Mouse (Mus musculus) layer of hippocampus, postnatal 10 days (tissue): ENCODE data around the gene Fap. TPM values are rescaled to one million over a fixed set of nuclear protein-coding genes. Genes with fewer than 3 reads are reported as not detected.

ENCODE experiments used
- DNase-seq, 2 experiments: peaks; one replicate each; pipeline ENCODE4 v3.0.0; 2021; ENCODE audit warnings: low spot score in 2 of 2
- total RNA-seq, 2 experiments: library from RNA; stranded (reverse); gene quantifications; 2 replicates each; pipeline ENCODE4 v1.2.3; 2021

Gene Fap
- total RNA-seq, 2 experiments from 2014 or later = 0.89 to 1.2 TPM

DNA sequence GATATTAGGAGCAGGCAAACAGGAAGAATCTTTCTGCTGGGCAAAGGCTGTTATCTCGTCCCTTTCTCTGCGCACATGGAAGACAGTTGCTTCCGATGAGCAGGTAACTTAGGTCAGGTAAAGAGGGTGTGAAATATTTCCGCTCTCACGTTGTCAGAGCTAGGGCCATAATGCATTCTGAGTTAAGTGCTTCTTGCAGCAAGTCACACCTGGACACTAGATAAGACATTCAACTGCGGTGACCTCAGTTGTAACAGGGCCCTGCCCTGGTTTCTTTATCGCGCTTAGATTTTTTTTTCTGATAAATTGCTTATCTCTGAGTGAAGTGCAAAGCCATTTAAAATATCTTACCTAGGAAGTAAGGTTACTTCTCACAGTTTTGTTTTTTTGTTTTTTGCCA lies 38.4 kb downstream of the Fap start:
- no peak for DNase-seq

DNA sequence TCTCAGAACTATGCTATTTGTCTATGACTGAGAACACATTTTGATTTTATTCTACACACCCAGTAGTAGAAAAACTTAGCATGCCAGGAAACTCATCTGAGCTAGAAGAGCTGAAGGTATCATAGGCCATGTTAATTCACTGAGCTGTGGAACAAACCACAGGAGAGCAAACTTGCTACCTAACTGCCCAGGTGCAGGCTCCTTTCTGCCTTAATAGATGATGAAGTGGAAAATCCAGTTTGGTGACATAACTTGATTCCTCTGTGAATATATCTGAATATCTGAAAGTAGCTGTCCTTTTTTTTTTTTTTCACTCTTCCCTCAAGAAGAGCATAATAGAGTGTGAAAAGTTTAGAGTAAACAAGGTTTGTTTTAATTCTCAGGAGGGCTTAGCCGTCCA lies 42.8 kb downstream of the Fap start:
- DNase-seq = no peak

DNA sequence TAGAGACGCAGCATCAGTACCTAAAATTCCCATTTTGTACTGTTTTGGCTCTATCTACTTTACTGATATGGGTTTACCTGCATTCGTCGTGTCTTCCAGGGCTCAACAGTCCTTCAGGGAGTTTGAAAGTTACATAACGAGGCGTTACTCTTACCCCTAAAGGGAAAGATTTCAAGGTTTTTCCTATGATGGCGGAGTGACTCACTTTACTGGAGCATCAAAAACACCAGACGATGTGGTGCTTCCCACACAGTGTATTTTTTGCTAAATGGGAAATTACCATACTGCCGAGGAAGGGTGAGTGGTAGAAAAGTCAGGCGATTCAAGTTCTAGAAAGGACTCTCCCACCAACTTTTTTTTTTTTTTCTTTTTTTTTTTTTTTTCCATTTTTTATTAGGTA lies 47.5 kb downstream of the Fap start:
- no peak for DNase-seq

DNA sequence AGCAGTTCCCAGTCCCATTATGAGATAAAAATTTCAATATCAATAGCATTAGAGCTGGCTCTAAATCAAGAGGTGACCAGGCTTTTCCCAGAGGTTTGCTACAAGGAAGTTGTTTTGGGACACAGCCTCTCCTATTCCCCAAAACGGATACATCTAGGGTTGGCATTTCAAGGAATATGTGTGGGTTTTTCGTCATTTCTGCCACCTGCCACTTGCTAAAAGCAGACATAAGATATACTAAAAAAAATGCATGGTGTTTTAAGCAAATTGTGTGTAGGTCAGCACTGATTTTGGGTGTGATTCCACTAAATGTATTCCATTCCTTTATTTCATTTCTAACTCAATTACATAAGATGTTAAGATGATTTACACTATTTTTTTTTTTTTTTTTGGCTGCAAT lies 56.1 kb downstream of the Fap start:
- no peak for DNase-seq

DNA sequence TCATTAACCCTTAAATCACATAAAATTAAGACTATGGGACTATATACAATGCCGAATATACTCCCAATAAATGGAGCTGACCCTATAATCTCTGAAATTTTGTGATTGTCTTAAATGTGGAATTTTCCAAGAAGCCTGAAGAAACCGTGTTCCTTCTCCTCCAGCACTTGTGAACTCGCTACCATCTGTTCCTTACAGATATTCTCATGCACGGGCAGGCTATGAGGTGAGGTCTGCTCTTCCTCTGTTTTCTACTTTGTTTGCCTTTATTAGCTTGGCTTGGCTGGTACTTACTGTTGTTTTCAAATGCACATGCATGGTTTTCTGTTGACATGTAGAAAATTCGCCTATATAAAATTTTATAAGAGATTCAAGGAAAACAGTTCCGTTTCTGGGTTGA lies 59.4 kb downstream of the Fap start:
- no peak for DNase-seq

DNA sequence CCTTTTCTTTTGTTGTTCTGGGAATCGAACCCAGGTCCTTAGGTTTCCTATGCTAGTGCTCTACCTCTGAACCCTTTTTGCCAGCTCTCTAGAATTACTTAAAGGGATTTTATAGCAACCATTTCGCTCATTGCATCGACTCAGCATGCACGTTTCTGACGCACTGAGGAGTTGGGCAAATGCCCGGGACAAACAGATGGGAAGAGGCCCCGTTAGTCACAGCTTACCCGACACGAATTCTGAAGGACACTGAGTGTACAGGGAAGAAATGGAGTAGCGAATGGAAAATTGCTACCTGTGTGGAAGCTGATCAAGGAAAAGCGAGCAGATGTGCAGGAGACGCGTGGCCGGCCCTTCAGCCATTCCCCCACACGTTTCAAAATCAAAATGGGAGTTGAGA lies 60.4 kb downstream of the Fap start:
- DNase-seq = peak; percentile 25 to 52

DNA sequence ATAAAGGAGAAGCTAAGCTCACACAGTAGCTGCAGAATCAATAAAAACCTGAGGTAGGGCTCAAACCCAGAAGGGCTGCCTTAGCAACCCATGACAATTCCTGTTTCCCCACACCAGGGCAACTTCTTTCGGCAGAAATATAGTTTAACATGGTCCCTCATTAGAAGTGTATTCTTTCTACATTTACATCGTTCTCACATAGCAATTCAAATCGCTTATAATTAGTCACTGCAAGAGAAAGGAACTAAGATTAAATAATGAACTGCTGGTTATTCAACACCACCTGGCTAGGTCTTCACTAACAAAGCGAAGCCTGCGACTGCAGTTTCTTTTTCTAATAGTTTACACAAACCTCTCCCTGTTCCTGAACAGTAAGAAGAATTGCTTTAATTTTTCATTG lies 66.7 kb downstream of the Fap start:
- no peak for DNase-seq

DNA sequence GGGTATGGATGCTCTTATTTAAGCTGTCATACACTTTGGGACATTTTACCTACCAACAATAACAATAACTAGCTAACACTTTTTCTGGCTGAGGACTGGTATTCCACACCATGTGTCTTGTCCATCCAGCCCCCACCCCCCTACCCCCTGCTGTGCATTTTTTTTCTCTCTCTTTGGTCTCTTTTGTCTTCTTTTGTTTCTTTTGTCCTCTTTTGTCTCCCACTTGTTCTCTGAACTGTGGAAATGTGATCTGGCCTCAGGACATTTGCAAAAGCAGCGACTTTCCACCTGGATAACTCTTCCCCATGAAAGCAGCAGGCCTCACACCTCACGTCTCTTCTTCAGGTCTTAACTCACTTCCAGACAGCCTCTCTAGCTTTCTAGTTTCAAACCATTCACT lies 67.4 kb downstream of the Fap start:
- DNase-seq = no peak

DNA sequence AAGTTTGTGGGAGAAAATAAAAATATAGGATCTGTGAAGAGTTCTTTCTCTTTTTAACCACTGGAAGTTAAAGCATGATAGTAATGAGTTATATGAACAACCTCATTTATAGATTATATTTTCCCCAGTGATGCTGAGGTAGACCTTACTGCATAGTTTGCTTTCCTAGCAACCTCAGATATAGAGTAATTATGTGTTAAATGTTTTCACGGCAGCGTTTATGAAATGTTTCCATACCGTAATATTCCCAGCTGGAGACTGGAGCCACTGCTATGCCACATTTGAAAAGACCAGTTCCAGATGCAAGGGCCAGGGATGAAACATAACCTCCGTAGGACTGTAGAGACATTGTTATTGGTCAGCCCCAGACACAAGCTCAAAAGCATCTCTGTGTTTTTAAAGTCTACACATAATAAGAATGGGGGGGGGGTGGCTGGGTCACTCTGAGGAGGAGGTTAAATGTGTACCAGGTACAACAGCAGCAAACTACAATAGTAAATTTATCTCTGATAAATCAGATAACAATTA lies 69.5 kb downstream of the Fap start:
- DNase-seq = no peak

DNA sequence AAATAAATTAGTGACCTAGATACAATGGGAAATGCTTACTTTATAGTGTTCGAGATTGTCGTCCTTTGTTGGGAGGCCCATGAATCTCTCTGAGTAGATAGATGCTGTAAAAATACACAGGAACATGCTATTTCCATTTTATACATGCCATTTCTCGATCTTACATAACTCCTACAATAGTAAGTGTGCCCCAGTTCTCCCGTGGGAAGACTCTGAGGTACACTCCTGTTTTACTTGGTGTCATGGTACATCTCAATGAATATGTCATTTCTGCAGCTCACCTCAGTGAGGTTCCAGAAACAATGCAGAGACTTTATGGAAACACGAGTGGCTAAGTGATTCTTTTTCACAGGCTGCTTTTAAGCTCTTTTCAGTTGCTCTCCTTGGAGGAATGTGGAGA lies 70.5 kb downstream of the Fap start:
- DNase-seq = no peak

DNA sequence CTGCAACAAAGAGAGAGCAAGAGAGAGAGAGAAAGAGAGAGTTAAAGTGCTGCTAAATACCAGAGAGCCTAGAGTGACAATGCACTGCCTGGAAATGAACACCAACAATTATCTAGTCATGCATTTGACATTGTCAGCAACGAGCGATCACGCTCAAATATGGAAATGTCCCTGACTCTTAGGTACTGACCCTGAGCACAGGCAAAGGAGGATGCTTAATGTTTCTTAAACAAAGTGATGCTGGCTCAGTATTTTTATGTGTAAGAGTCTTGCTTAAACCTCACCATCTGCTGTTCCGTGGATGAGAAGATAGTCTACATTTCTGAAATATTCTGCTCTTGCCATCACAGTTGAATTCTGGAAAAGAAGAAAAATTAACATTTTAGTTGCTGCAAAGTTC lies 71.4 kb downstream of the Fap start:
- no peak for DNase-seq

DNA sequence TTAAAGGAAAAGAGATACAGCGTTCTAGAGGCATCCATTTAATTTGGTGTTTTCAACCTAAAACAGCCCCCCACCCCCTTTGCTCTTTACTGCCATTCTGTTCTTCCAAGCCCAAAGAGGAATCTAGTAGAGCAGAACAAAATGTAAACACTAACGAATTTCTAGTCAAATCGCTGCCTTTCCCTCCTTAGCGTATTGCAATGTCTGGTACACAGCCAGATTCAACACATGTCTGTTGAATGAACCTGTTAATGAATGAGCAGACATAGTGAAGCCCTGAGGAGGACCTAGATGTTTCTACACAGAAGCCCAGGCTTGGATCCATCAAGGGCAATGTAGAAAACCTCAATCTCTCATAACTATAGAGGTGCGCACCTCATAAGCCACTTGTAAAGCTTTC lies 75.1 kb downstream of the Fap start:
- DNase-seq = no peak

DNA sequence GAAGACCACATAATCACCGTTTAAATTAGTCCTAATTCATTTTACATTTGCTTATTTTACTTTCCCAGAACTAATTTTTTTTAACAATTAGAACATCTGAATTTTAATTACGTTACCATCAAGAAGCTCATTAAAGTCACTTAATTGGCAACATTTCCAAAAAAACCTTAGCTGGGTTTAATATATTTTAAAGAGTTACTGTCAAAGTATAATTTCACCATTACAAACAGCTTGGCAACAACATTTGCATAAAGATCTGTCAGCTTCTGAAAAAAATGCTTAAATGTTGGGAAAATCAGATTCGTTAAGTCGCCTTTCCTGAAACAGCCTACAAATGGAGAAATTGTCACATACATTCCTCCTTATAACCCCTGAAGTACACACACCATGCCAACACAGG lies 75.8 kb downstream of the Fap start:
- no peak for DNase-seq

DNA sequence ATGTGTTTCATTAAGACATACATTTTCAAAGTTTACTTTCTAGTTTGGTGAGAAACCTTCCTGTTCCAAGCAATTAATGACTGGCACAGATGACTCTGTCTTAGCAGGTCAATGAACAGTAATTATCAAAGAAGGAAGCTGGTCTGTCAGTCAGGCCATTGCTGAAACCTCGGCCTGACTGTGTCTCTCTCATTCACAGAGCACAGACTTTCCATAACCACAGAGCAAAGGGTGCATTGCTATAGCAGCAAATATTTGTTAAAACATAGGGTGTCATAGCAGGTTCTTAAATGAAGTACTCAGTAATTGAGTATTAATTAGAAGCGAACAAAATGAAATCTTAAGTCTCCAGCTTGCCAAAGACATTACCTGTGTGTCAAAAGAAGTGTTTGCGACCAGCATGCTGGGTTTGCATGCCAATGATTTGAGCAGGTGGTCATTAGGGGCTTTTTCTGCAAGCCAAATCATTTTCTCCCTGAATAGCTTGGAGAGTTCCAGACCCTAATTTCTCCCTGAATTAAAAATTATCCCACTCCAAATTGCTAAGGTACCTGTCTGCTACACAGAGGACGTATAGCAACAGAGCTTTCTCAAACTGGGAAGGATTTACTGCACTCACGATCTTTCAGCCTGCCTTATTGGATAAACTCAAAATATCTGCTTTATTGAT lies 76.4 kb downstream of the Fap start:
- no peak for DNase-seq

DNA sequence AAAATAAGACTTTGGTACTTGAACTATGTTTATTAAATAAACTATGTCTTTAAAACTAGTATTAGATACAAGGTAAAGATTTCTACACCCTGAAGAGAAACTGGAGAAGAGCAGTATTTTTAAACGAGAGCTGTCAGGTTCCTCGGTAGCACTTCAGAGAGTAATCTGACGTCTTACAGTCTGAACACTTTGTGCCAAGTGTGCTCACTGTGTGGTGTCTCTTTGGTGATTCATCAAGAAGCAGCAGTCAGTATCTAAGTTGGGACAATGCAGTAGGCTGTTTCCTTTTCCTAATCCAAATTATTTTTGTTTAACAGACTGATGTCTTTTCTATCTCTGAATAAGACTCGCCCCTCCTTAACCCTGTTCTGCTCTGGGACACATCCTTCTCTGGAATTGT lies 78.5 kb downstream of the Fap start:
- no peak for DNase-seq

DNA sequence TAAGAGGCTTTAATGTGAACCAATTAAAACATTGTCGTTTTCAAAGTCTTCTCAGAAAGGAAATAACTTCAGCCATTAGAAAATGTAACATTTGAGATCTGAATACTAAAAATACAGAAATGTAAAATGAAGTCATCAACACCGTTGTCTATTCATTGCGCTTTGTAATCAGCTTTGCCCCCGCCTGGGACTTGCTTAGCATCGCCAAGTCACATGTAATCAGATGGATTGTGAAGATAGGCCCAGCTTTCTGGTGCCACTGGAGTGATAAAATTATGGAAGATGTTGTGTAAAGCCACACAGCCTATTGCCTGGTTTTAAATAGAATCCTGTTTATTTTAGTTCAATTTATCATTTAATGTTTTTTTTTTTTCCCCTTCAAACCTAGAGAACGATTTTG lies 84.0 kb downstream of the Fap start:
- no peak for DNase-seq

DNA sequence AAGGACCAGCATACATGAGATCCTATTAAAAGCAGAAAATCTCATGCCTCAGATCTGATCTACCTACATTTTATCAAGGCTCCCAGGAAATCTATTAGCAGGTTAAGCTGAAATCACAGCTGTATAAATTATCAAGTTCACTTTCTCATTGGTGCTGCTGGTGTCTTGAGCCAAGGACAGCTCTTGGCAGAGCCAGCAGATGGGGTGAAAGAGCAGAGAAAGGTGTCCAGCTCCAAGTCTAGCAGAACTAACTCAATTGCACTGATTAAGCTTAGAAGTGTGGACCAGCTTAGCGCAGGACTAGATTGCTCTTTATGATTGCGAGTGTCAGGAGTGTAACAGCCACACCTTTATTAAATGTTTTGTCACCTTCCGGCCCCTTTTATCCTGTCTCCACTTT lies 89.0 kb downstream of the Fap start:
- DNase-seq = no peak

DNA sequence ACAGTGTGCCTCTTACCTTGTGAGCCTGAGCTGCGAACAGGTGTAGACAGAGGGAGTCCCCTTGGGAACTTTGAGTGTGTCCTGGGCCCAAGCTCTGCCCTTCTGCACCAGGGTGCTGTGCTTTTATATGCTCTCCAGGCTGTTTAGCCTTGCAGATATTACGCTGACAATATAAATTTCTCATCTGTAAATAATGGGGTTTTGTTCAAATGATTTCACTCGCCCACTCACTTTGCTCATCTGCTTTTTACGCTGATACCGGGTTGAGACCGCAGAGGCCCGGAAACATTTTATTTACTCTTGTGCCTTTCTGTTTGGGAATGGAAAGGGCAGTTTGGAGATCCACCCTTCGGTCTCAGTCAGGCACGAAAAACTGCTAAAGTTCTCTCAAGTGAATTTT lies 90.3 kb downstream of the Fap start, which contains the start of gene Gcg:
Gene Gcg (minus strand): TSS at position 101 of the 400 bp plus-strand sequence.
- DNase-seq = no peak

DNA sequence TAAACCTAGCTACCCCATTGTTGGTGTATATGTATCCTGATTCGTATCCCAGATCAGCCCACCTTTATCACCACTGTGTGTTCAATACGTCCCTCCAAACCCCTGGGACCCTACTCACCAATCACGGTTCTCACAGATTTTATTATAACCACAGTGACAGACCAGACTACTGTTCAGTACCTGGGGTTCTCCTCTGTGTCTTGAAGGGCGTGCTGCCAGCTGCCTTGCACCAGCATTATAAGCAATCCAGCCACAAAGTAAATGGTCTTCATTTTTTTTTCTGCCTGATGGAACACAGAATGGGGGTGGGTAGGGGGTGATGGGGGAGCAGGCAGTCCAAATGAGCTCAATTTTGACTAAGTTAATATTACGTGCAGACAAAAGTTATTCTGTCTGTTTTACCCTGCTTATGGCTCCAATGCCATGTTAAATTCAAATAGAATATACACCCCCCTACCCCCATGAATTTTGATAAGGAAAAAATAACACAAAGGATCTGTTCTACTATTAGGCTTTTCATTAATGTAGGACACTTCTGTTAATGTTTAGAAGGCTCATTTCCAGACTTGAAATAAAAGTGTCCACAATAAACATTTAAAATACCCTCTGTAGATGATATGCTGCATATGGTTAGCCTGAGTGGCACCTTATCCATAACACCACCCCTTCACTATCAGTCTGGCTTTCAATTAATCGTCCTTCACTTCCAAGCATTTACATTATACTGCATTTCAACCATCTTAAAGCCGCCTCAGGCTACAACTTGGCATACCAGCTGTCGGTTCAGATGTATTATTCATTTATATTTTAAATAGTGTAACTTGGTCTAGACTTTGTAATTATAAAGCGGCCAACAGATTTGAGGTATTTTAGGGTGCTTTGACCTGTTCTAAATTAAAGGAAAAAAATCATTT lies 93.3 kb downstream of the Fap start:
- no peak for DNase-seq

DNA sequence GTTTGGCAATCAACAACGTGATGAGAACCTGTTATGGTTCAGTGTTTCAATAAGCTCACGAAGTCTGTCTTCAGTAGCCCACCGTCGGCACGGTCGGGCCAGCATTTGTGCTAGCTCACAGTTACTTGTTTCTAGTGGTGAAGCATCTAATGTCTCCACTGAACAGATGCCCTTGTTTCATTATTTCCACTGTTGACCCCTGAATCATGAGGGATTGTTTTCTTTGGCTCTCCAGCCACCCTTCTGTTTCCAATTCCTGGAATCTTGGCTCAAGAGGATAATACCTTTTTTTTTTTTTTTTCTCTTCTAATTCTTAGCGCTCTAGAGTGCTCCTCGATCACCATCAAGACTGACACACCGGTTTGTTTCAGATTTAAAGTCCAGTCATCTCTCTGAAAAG lies 104.3 kb downstream of the Fap start:
- DNase-seq = no peak

DNA sequence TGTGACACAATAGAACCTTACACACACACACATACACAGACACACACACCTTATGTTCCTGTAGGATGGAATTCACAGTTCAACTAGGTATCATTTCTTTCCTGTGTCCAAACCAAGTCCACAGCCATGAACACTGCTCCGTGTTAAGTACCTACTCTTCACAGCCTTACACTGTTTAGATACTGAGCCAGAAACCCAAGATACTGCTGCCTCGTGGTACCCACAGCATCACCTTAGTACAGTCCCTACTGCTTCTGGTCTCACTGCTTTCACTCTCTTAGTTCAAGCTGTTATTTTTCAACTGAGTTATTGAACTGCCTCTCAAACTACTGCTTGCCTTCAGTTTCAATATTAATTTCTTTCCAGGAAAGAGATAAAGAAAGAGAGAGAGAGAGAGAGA lies 110.6 kb downstream of the Fap start:
- no peak for DNase-seq

DNA sequence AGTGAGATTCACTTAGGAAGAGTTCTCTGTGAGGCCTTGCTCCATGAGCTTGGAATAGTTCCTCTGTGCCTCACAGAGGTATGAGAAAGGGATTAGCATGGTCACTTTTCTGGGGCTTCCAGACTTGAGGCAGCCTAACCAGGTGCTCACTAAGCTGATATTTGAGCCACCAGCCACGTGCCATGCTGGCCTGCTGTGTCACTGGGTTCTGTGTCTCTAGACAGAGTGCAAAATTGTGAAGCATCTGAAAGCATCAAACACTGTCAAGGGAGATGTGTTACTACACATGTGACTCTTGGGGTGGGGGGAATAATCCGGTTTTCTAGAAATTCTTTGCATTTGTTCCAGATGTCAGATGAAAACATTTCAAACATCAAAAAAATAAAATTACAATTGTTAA lies 111.7 kb downstream of the Fap start:
- DNase-seq = no peak
